Mouse (Mus musculus): ENCODE data around the gene Jakmip3.

The Jakmip3 gene

GRCm38 (mm10) chr7:139087801-139088200 is 147.3 kb downstream of the Jakmip3 start:
- in situ Hi-C loops (cut with MboI; ENCODE audit: low pct_unique_long_range_greater_than_20kb in 1 of 2, low sequenced_read_pairs in 2 of 2, unreplicated experiment in 1 of 2) = no loop called here

- in situ Hi-C loops (cut with MboI; ENCODE audit: low pct_unique_long_range_greater_than_20kb in 1 of 2, low sequenced_read_pairs in 2 of 2, unreplicated experiment in 1 of 2) = no loop called here
Observed at GRCm38 (mm10) chr7:139089892-139090874, 149.7 kb downstream of the Jakmip3 start.

GRCm38 (mm10) chr7:139091681-139092080 is 151.2 kb downstream of the Jakmip3 start:
- in situ Hi-C loops (cut with MboI; ENCODE audit: low pct_unique_long_range_greater_than_20kb in 1 of 2, low sequenced_read_pairs in 2 of 2, unreplicated experiment in 1 of 2) = no loop called here

- in situ Hi-C loops (cut with MboI; ENCODE audit: low pct_unique_long_range_greater_than_20kb in 1 of 2, low sequenced_read_pairs in 2 of 2, unreplicated experiment in 1 of 2) = no loop called here
Observed at GRCm38 (mm10) chr7:139092676-139093075, 152.1 kb downstream of the Jakmip3 start.

GRCm38 (mm10) chr7:139093124-139093523 is 152.6 kb downstream of the Jakmip3 start:
- in situ Hi-C loops (cut with MboI; ENCODE audit: low pct_unique_long_range_greater_than_20kb in 1 of 2, low sequenced_read_pairs in 2 of 2, unreplicated experiment in 1 of 2) = no loop called here

- in situ Hi-C loops (cut with MboI; ENCODE audit: low pct_unique_long_range_greater_than_20kb in 1 of 2, low sequenced_read_pairs in 2 of 2, unreplicated experiment in 1 of 2) = no loop called here
Observed at GRCm38 (mm10) chr7:139093781-139094180, 153.3 kb downstream of the Jakmip3 start.

GRCm38 (mm10) chr7:139094761-139095160 is 154.2 kb downstream of the Jakmip3 start:
- in situ Hi-C loops (cut with MboI; ENCODE audit: low pct_unique_long_range_greater_than_20kb in 1 of 2, low sequenced_read_pairs in 2 of 2, unreplicated experiment in 1 of 2) = no loop called here

- in situ Hi-C loops (cut with MboI; ENCODE audit: low pct_unique_long_range_greater_than_20kb in 1 of 2, low sequenced_read_pairs in 2 of 2, unreplicated experiment in 1 of 2) = no loop called here
Observed at GRCm38 (mm10) chr7:139095282-139095681, 154.8 kb downstream of the Jakmip3 start.

GRCm38 (mm10) chr7:139096399-139096798 is 155.9 kb downstream of the Jakmip3 start:
- in situ Hi-C loops (cut with MboI; ENCODE audit: low pct_unique_long_range_greater_than_20kb in 1 of 2, low sequenced_read_pairs in 2 of 2, unreplicated experiment in 1 of 2) = no loop called here

- in situ Hi-C loops (cut with MboI; ENCODE audit: low pct_unique_long_range_greater_than_20kb in 1 of 2, low sequenced_read_pairs in 2 of 2, unreplicated experiment in 1 of 2) = no loop called here
Observed at GRCm38 (mm10) chr7:139100531-139101095, 160.1 kb downstream of the Jakmip3 start.

GRCm38 (mm10) chr7:139101286-139101804 is 160.8 kb downstream of the Jakmip3 start:
- in situ Hi-C loops (cut with MboI; ENCODE audit: low pct_unique_long_range_greater_than_20kb in 1 of 2, low sequenced_read_pairs in 2 of 2, unreplicated experiment in 1 of 2) = no loop called here

- in situ Hi-C loops (cut with MboI; ENCODE audit: low pct_unique_long_range_greater_than_20kb in 1 of 2, low sequenced_read_pairs in 2 of 2, unreplicated experiment in 1 of 2) = no loop called here
Observed at GRCm38 (mm10) chr7:139101826-139102225, 161.3 kb downstream of the Jakmip3 start.

- in situ Hi-C loops (cut with MboI; ENCODE audit: low pct_unique_long_range_greater_than_20kb in 1 of 2, low sequenced_read_pairs in 2 of 2, unreplicated experiment in 1 of 2) = no loop called here
Observed at GRCm38 (mm10) chr7:139103960-139104381, 163.4 kb downstream of the Jakmip3 start.

- in situ Hi-C loops (cut with MboI; ENCODE audit: low pct_unique_long_range_greater_than_20kb in 1 of 2, low sequenced_read_pairs in 2 of 2, unreplicated experiment in 1 of 2) = no loop called here
Observed at GRCm38 (mm10) chr7:139105076-139105475, 164.5 kb downstream of the Jakmip3 start.

- in situ Hi-C loops (cut with MboI; ENCODE audit: low pct_unique_long_range_greater_than_20kb in 1 of 2, low sequenced_read_pairs in 2 of 2, unreplicated experiment in 1 of 2) = no loop called here
Observed at GRCm38 (mm10) chr7:139105705-139106104, 165.2 kb downstream of the Jakmip3 start.

GRCm38 (mm10) chr7:139107908-139108650 is 167.5 kb downstream of the Jakmip3 start:
- in situ Hi-C loops (cut with MboI; ENCODE audit: low pct_unique_long_range_greater_than_20kb in 1 of 2, low sequenced_read_pairs in 2 of 2, unreplicated experiment in 1 of 2) = no loop called here

- in situ Hi-C loops (cut with MboI; ENCODE audit: low pct_unique_long_range_greater_than_20kb in 1 of 2, low sequenced_read_pairs in 2 of 2, unreplicated experiment in 1 of 2) = loop anchor here in 1 of 2 experiments (5.0 kb wide), 1 partner anchor 78 kb away; no protein-coding TSS in a partner anchor
Observed at GRCm38 (mm10) chr7:139119152-139119774, 178.7 kb downstream of the Jakmip3 start.

GRCm38 (mm10) chr7:139119775-139120153 is 179.2 kb downstream of the Jakmip3 start:
- in situ Hi-C loops (cut with MboI; ENCODE audit: low pct_unique_long_range_greater_than_20kb in 1 of 2, low sequenced_read_pairs in 2 of 2, unreplicated experiment in 1 of 2) = loop anchor here (5.0 to 10.0 kb wide), 2 partner anchors 75 to 78 kb away; no protein-coding TSS in a partner anchor
